Mouse (Mus musculus) stomach, postnatal 0 days (tissue): ENCODE measurements at regions not wholly inside any gene's neighbourhood (a gene's known extent, or its start where the extent isn't known, plus 50 kb on each side); places are given as distances from the start of the nearest gene placed in this dataset.
A peak's percentile ranks its signal among the peaks of the same experiment; 100 is the strongest.

Experiments
- CTCF ChIP-seq: IDR thresholded peaks from 2 replicates; pipeline ENCODE4 v1.5.1; 2016; ENCODE audit warnings: antibody characterized with exemption, low read depth, mild to moderate bottlenecking, moderate library complexity
- EP300 ChIP-seq: optimal IDR thresholded peaks from 2 replicates; pipeline ENCODE3; 2016; ENCODE audit warnings: antibody characterized with exemption

DNA sequence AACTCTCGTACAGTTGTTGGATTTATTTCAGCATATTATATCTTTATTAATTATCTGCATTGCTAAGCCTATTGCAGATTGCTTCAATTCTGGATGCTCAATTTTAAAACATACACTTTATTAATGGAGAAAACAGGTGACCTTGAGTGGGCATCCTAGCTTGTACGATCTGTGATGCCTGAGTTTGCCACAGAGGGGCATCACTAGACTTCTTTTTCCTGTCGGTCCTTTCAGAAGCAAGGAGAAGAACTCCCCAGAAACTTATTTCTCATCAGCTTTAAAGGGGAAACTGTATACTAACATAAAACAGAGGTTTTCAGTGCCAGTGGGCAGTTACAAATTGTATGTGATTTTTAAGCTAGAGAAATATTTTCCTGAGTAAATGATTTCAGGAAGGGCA is 201.8 kb downstream of the Dmrta1 start:
- peak; percentile 47 for TF ChIP-seq CTCF
- no peak for TF ChIP-seq EP300
